Mouse (Mus musculus) hematopoietic stem cell, adult 5-6 weeks (primary cell): ENCODE data around the gene Tenm2. TPM values are rescaled to one million over a fixed set of nuclear protein-coding genes. Genes with fewer than 3 reads are reported as not detected.

Experiments
- ATAC-seq, 2 experiments: fragments of 125-278 bp in 1 of 2; replicated peaks in 1 of 2; 2 replicates each; pipeline ENCODE4 v1.8.0; 2016 to 2017; ENCODE audit warnings: inconsistent platforms in 2 of 2, mild to moderate bottlenecking in 2 of 2, moderate number of reproducible peaks in 2 of 2, low read depth in 1 of 2, moderate TSS enrichment in 1 of 2; ENCODE audit not compliant: low FRiP score in 2 of 2, poor library complexity in 2 of 2, severe bottlenecking in 2 of 2, insufficient read depth in 1 of 2, low TSS enrichment in 1 of 2
- total RNA-seq: library from RNA; stranded (forward); fragments of 172-1452, 232-1000 nt; gene quantifications from 2 replicates; pipeline ENCODE4 v1.2.3, GENCODE M21; 2017

Gene Tenm2
- total RNA-seq, 1 experiment from 2014 or later, result not detected

GRCm38 (mm10) chr11:36974142-36974541, 261.6 kb downstream of the Tenm2 start:
- ATAC-seq, result no peak

GRCm38 (mm10) chr11:36958102-36958501, 277.7 kb downstream of the Tenm2 start:
- ATAC-seq, result no peak

GRCm38 (mm10) chr11:36941429-36941828, 294.3 kb downstream of the Tenm2 start:
- no peak for ATAC-seq

- ATAC-seq, result no peak
Measured at GRCm38 (mm10) chr11:36940557-36941110, 295.1 kb downstream of the Tenm2 start.

- ATAC-seq, result no peak
Measured at GRCm38 (mm10) chr11:36929817-36930216, 305.9 kb downstream of the Tenm2 start.

- ATAC-seq, result no peak
Measured at GRCm38 (mm10) chr11:36926705-36927406, 308.9 kb downstream of the Tenm2 start.

GRCm38 (mm10) chr11:36919301-36919700, 316.5 kb downstream of the Tenm2 start:
- no peak for ATAC-seq

- ATAC-seq, result no peak
Measured at GRCm38 (mm10) chr11:36911406-36911805, 324.4 kb downstream of the Tenm2 start.

GRCm38 (mm10) chr11:36909036-36909435, 326.7 kb downstream of the Tenm2 start:
- no peak for ATAC-seq

GRCm38 (mm10) chr11:36902302-36902701, 333.5 kb downstream of the Tenm2 start:
- no peak for ATAC-seq

GRCm38 (mm10) chr11:36893061-36893460, 342.7 kb downstream of the Tenm2 start:
- no peak for ATAC-seq

GRCm38 (mm10) chr11:36891106-36891505, 344.7 kb downstream of the Tenm2 start:
- no peak for ATAC-seq

GRCm38 (mm10) chr11:36887490-36887889, 348.3 kb downstream of the Tenm2 start:
- ATAC-seq, result no peak

- ATAC-seq, result no peak
Measured at GRCm38 (mm10) chr11:36886147-36886546, 349.6 kb downstream of the Tenm2 start.

- no peak for ATAC-seq
Measured at GRCm38 (mm10) chr11:36872961-36873360, 362.8 kb downstream of the Tenm2 start.

- ATAC-seq, result no peak
Measured at GRCm38 (mm10) chr11:36870548-36870947, 365.2 kb downstream of the Tenm2 start.

- no peak for ATAC-seq
Measured at GRCm38 (mm10) chr11:36851690-36852089, 384.1 kb downstream of the Tenm2 start.

GRCm38 (mm10) chr11:36847451-36847850, 388.3 kb downstream of the Tenm2 start:
- ATAC-seq, result no peak

- no peak for ATAC-seq
Measured at GRCm38 (mm10) chr11:36832855-36833254, 402.9 kb downstream of the Tenm2 start.
